Mouse (Mus musculus): ENCODE measurements at regions not wholly inside any gene's neighbourhood (a gene's known extent, or its start where the extent isn't known, plus 50 kb on each side); places are given as distances from the start of the nearest gene placed in this dataset.

DNA sequence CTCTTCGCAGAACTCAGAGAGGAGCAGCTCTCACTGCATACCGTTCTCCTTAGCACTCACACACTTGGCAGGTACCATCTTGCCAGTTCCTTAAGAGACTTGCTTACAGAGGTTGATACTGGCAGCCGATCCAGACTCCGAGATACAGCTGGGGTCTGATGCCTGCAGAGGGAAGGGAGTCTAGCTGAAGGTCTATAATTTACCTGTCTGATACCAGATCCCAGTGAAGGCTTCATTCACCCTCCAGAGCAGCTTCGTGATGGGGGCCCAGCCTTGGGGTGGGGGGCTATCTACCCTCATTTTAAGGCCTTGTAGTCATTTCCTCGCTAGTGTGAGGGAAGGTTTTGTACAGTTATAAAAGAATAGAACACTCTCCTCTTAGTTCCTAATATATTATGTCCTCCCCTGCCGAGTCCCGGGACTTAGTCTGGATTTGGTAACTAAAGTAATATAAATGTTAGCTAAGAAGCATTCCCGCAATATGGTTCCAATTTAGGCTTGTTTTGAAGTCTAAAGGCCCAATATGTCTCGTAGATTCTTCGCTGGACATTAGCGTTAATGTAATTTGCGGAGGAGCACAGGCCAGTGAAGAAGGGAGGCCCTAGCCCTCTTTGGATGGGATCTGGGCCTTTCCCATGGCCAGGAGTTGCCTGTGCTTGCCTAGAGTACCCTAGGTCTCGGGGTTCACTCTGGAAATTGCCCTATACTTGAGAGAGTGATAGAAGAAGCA is 156.0 kb upstream of the Cdkn3 start:
- Histone ChIP-seq H3K4me3 (no peak overlapping the region), H3K4me2 (ENCODE audit: low read depth) (no peak overlapping the region), H3K36me3 (ENCODE audit: control insufficient read depth, insufficient read depth) (no peaks in the 10 kb centered on the region), H3K79me2 (ENCODE audit: control insufficient read depth, insufficient read depth) (no peaks in the 10 kb centered on the region), H3K27me3 (ENCODE audit: control insufficient read depth, insufficient read depth, insufficient read length) (no peaks in the 10 kb centered on the region), H3ac (ENCODE audit: control insufficient read depth, insufficient read length) (no peak overlapping the region)
- TF ChIP-seq TCF3 (IDR thresholded peaks at IDR 0.05; ENCODE audit: insufficient read length, low read depth) (no peak), POLR2A (IDR thresholded peaks at IDR 0.05; ENCODE audit: insufficient read length, low read depth) (no peak), REST (IDR thresholded peaks at IDR 0.05; ENCODE audit: insufficient read depth, insufficient read length) (no peak), CEBPB (IDR thresholded peaks at IDR 0.05; ENCODE audit: insufficient read depth, poor library complexity, severe bottlenecking) (no peak), TCF12 (IDR thresholded peaks at IDR 0.05; ENCODE audit: insufficient read depth, poor library complexity, severe bottlenecking) (no peak), MAX (IDR thresholded peaks at IDR 0.05; ENCODE audit: low read depth) (no peak), SRF (IDR thresholded peaks at IDR 0.05; ENCODE audit: control insufficient read depth, insufficient read length, low read depth) (no peak), POLR2AphosphoS2 (IDR thresholded peaks at IDR 0.05; ENCODE audit: insufficient read length, low read depth) (no peak), USF1 (IDR thresholded peaks at IDR 0.05; ENCODE audit: low read depth) (no peak), E2F4 (IDR thresholded peaks at IDR 0.05; ENCODE audit: insufficient read depth) (no peak), MYOD1 (IDR thresholded peaks at IDR 0.05; ENCODE audit: control insufficient read depth in 1 of 3, insufficient read length in 2 of 3, low read depth in 2 of 3) (no peak), MYOG (IDR thresholded peaks at IDR 0.05; ENCODE audit: control insufficient read depth in 1 of 3, insufficient read depth in 1 of 3, insufficient read length in 2 of 3, low read depth in 2 of 3) (no peak)

GRCm38 (mm10) chr14:46596696-46597359 is 163.5 kb upstream of the Cdkn3 start:
- Histone ChIP-seq H3ac (ENCODE audit: control insufficient read depth, insufficient read length) (no peak overlapping the region), H3K27me3 (ENCODE audit: control insufficient read depth, insufficient read depth, insufficient read length) (no peaks in the 10 kb centered on the region), H3K36me3 (ENCODE audit: control insufficient read depth, insufficient read depth) (no peaks in the 10 kb centered on the region), H3K4me2 (ENCODE audit: low read depth) (no peak overlapping the region), H3K79me2 (ENCODE audit: control insufficient read depth, insufficient read depth) (no peaks in the 10 kb centered on the region), H3K4me3 (no peak overlapping the region)
- TF ChIP-seq E2F4 (IDR thresholded peaks at IDR 0.05; ENCODE audit: insufficient read depth) (no peak), TCF3 (IDR thresholded peaks at IDR 0.05; ENCODE audit: insufficient read length, low read depth) (no peak), USF1 (IDR thresholded peaks at IDR 0.05; ENCODE audit: low read depth) (no peak), MAX (IDR thresholded peaks at IDR 0.05; ENCODE audit: low read depth) (no peak), CEBPB (IDR thresholded peaks at IDR 0.05; ENCODE audit: insufficient read depth, poor library complexity, severe bottlenecking) (no peak), SRF (IDR thresholded peaks at IDR 0.05; ENCODE audit: control insufficient read depth, insufficient read length, low read depth) (no peak), MYOG (IDR thresholded peaks at IDR 0.05; ENCODE audit: control insufficient read depth in 1 of 3, insufficient read depth in 1 of 3, insufficient read length in 2 of 3, low read depth in 2 of 3) (no peak)

DNA sequence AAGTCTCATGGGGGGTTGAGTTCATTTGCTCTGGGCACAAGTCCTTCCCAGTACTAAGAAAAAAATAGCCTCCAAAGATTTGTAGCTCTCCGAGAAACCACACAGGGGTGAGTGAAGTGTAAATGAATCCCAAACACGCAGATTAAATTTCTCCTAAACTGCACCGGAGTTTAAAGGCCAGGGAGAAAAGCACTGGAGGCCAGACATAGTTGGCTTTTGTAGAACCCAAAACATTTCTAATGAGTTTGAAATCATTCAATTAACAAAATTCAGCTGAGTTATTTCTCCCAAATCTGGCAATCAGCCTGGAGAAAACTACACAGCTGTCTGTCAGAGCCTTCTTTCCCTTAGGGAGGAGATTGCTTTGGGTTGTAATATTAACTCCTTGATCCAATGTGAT is 166.2 kb upstream of the Cdkn3 start:
- Histone ChIP-seq H3K79me2 (ENCODE audit: control insufficient read depth, insufficient read depth) (no peaks in the 10 kb centered on the region), H3K36me3 (ENCODE audit: control insufficient read depth, insufficient read depth) (no peaks in the 10 kb centered on the region), H3K4me2 (ENCODE audit: low read depth) (no peak overlapping the region), H3K27me3 (ENCODE audit: control insufficient read depth, insufficient read depth, insufficient read length) (no peaks in the 10 kb centered on the region), H3ac (ENCODE audit: control insufficient read depth, insufficient read length) (no peak overlapping the region), H3K4me3 (no peak overlapping the region)
- no peak for TF ChIP-seq POLR2A (IDR thresholded peaks at IDR 0.05; ENCODE audit: insufficient read length, low read depth)
- TF ChIP-seq POLR2AphosphoS2 (IDR thresholded peaks at IDR 0.05; ENCODE audit: insufficient read length, low read depth): no peak
- no peak for TF ChIP-seq TCF12 (IDR thresholded peaks at IDR 0.05; ENCODE audit: insufficient read depth, poor library complexity, severe bottlenecking)
- no peak for TF ChIP-seq MAX (IDR thresholded peaks at IDR 0.05; ENCODE audit: low read depth)
- no peak for TF ChIP-seq USF1 (IDR thresholded peaks at IDR 0.05; ENCODE audit: low read depth)
- no peak for TF ChIP-seq MYOG (IDR thresholded peaks at IDR 0.05; ENCODE audit: control insufficient read depth in 1 of 3, insufficient read depth in 1 of 3, insufficient read length in 2 of 3, low read depth in 2 of 3)
- TF ChIP-seq E2F4 (IDR thresholded peaks at IDR 0.05; ENCODE audit: insufficient read depth): no peak
- no peak for TF ChIP-seq CEBPB (IDR thresholded peaks at IDR 0.05; ENCODE audit: insufficient read depth, poor library complexity, severe bottlenecking)
- no peak for TF ChIP-seq TCF3 (IDR thresholded peaks at IDR 0.05; ENCODE audit: insufficient read length, low read depth)
- TF ChIP-seq REST (IDR thresholded peaks at IDR 0.05; ENCODE audit: insufficient read depth, insufficient read length): no peak
- no peak for TF ChIP-seq MYOD1 (IDR thresholded peaks at IDR 0.05; ENCODE audit: control insufficient read depth in 1 of 3, insufficient read length in 2 of 3, low read depth in 2 of 3)

GRCm38 (mm10) chr14:46591753-46592359 is 168.5 kb upstream of the Cdkn3 start:
- H3ac ChIP-seq (ENCODE audit: control insufficient read depth, insufficient read length): no peak overlapping the region
- no peaks in the 10 kb centered on the region for H3K27me3 ChIP-seq (ENCODE audit: control insufficient read depth, insufficient read depth, insufficient read length)
- TF ChIP-seq TCF12 (IDR thresholded peaks at IDR 0.05; ENCODE audit: insufficient read depth, poor library complexity, severe bottlenecking): no peak
- H3K4me2 ChIP-seq (ENCODE audit: low read depth): no peak overlapping the region
- H3K4me3 ChIP-seq: no peak overlapping the region
- no peaks in the 10 kb centered on the region for H3K36me3 ChIP-seq (ENCODE audit: control insufficient read depth, insufficient read depth)
- H3K79me2 ChIP-seq (ENCODE audit: control insufficient read depth, insufficient read depth): no peaks in the 10 kb centered on the region

- Histone ChIP-seq H3K36me3 (ENCODE audit: control insufficient read depth, insufficient read depth) (no peaks in the 10 kb centered on the region), H3K4me2 (ENCODE audit: low read depth) (no peak overlapping the region), H3ac (ENCODE audit: control insufficient read depth, insufficient read length) (no peak overlapping the region), H3K4me3 (no peak overlapping the region), H3K79me2 (ENCODE audit: control insufficient read depth, insufficient read depth) (no peaks in the 10 kb centered on the region), H3K27me3 (ENCODE audit: control insufficient read depth, insufficient read depth, insufficient read length) (no peaks in the 10 kb centered on the region)
- TF ChIP-seq TCF3 (IDR thresholded peaks at IDR 0.05; ENCODE audit: insufficient read length, low read depth) (no peak), MYOD1 (IDR thresholded peaks at IDR 0.05; ENCODE audit: control insufficient read depth in 1 of 3, insufficient read length in 2 of 3, low read depth in 2 of 3) (no peak), USF1 (IDR thresholded peaks at IDR 0.05; ENCODE audit: low read depth) (no peak)
Measured at GRCm38 (mm10) chr14:46591211-46591610, 169.1 kb upstream of the Cdkn3 start.

Measured in myocyte (in vitro differentiated cells).